Mouse (Mus musculus) CD4-positive, CD25-positive, alpha-beta regulatory T cell, adult 4 months (primary cell): ENCODE measurements around the gene Prr36. TPM values are rescaled to one million over a fixed set of nuclear protein-coding genes. Genes with fewer than 3 reads are reported as not detected.
"Not testable (repeated sequence)": the region's sequence is repeated elsewhere in the genome, so short reads cannot be mapped to it uniquely, and the experiment has no call there.

Experiments
- ATAC-seq: one replicate; pipeline ENCODE4 v1.8.0; 2017
- polyA plus RNA-seq, 2 experiments: library from polyadenylated mRNA; unstranded; fragments of 100-300 nt; shearing (Covaris generic); gene quantifications; one replicate each; pipeline ENCODE4 v1.2.1; 2017

The Prr36 gene
- under 1 TPM in 1 of 2 experiments, not detected in 1; 0.49 TPM for polyA plus RNA-seq

GRCm38 (mm10) chr8:4216791-4217621 is at the start of gene Prr36:
Gene Prr36 (minus strand): TSS chr8:4217459.
- no peak for ATAC-seq

GRCm38 (mm10) chr8:4265160-4265914 is 48.1 kb upstream of the Prr36 start:
- no peak for ATAC-seq

GRCm38 (mm10) chr8:4263105-4263791 is 46.0 kb upstream of the Prr36 start:
- ATAC-seq = no peak

GRCm38 (mm10) chr8:4259805-4260170 is 42.5 kb upstream of the Prr36 start:
- ATAC-seq = no peak

GRCm38 (mm10) chr8:4259125-4259804 is 42.0 kb upstream of the Prr36 start, which contains the start of gene Ctxn1:
Gene Ctxn1 (minus strand): TSS chr8:4259274.
- ATAC-seq = peak; percentile 97

GRCm38 (mm10) chr8:4258678-4259077 is 41.4 kb upstream of the Prr36 start:
- ATAC-seq = peak; percentile 23

- ATAC-seq = peak; percentile 37
Observed at GRCm38 (mm10) chr8:4258233-4258632, 41.0 kb upstream of the Prr36 start.

- no peak for ATAC-seq
Observed at GRCm38 (mm10) chr8:4257350-4257749, 40.1 kb upstream of the Prr36 start.

GRCm38 (mm10) chr8:4256911-4257310 is 39.7 kb upstream of the Prr36 start:
- no peak for ATAC-seq

- not testable (repeated sequence) for ATAC-seq
Observed at GRCm38 (mm10) chr8:4255471-4255870, 38.2 kb upstream of the Prr36 start.

- no peak for ATAC-seq
Observed at GRCm38 (mm10) chr8:4254001-4254400, 36.7 kb upstream of the Prr36 start.

GRCm38 (mm10) chr8:4252934-4253841 is 35.9 kb upstream of the Prr36 start, which contains the start of gene Snapc2:
Gene Snapc2 (plus strand): TSS chr8:4253080.
- ATAC-seq = peak; percentile 91

GRCm38 (mm10) chr8:4252116-4252760 is 35.0 kb upstream of the Prr36 start:
- no peak for ATAC-seq

- ATAC-seq = peak; percentile 52
Observed at GRCm38 (mm10) chr8:4250306-4250970, 33.2 kb upstream of the Prr36 start.

GRCm38 (mm10) chr8:4249213-4249612 is 32.0 kb upstream of the Prr36 start:
- ATAC-seq = no peak

GRCm38 (mm10) chr8:4247951-4248540 is 30.8 kb upstream of the Prr36 start, which contains the start of gene Tgfbr3l:
Gene Tgfbr3l (plus strand): TSS chr8:4248214.
- ATAC-seq = no peak

GRCm38 (mm10) chr8:4247241-4247640 is 30.0 kb upstream of the Prr36 start:
- no peak for ATAC-seq

GRCm38 (mm10) chr8:4245737-4246136 is 28.5 kb upstream of the Prr36 start:
- no peak for ATAC-seq

- ATAC-seq = no peak
Observed at GRCm38 (mm10) chr8:4245061-4245460, 27.8 kb upstream of the Prr36 start.
